Mouse (Mus musculus): ENCODE measurements around the gene Hectd4. TPM values are rescaled to one million over a fixed set of nuclear protein-coding genes. Genes with fewer than 3 reads are reported as not detected.
"Not testable (repeated sequence)": the region's sequence is repeated elsewhere in the genome, so short reads cannot be mapped to it uniquely, and the experiment has no call there.

Hectd4 gene
- total and polyA plus RNA-seq, 3 experiments, result 2.1 to 7.8 (median 6.0) TPM

GRCm38 (mm10) chr5:121374790-121375189 is 154.8 kb downstream of the Hectd4 start:
- no peak overlapping the region for H3K27ac ChIP-seq (ENCODE audit: insufficient read depth, low read depth)
- H3K79me2 ChIP-seq (replicated peaks; ENCODE audit: control insufficient read depth, extremely low read depth, insufficient read depth, poor library complexity, severe bottlenecking), result no peaks in the 10 kb centered on the region
- H3K9me3 ChIP-seq (replicated peaks; ENCODE audit: low read length), result no peaks in the 10 kb centered on the region
- in situ Hi-C loops (cut with MboI; ENCODE audit: low pct_ligation_motif_present, low pct_unique_long_range_greater_than_20kb, low sequenced_read_pairs), result loop anchor here (10.0 kb wide), 1 partner anchor 170 kb away; the partner anchor contains the start of gene Rpl6
- H3K4me3 ChIP-seq (replicated peaks in 1 of 3; ENCODE audit: low read depth in 2 of 3, low read length in 2 of 3, poor library complexity in 1 of 3), result no peak overlapping the region
- no peaks in the 10 kb centered on the region for H3K4me1 ChIP-seq (ENCODE audit: control insufficient read depth in 1 of 2, insufficient read depth in 2 of 2)
- no peak overlapping the region for H3K4me2 ChIP-seq (ENCODE audit: insufficient read depth, low read depth, poor library complexity, severe bottlenecking)
- H3K9ac ChIP-seq (ENCODE audit: insufficient read depth, low read depth), result no peak overlapping the region
- peaks cover 76 to 89% of the 10 kb centered on the region in 2 experiments for H3K36me3 ChIP-seq (replicated peaks in 1 of 2; ENCODE audit: control insufficient read depth in 1 of 2, insufficient read depth in 1 of 2, low read length in 1 of 2)
- no peaks in the 10 kb centered on the region for H3K27me3 ChIP-seq (replicated peaks)
- dilution Hi-C loops (cut with MboI; ENCODE audit: extremely low pct_ligation_motif_present, extremely low pct_unique_long_range_greater_than_20kb, low sequenced_read_pairs), result no loop called here
- no peak for TF ChIP-seq POLR2A (IDR thresholded peaks at IDR 0.05; ENCODE audit: low read depth, low read length)
- DNase-seq (ENCODE audit: extremely low read depth), result no peak

GRCm38 (mm10) chr5:121376972-121377371 is 157.0 kb downstream of the Hectd4 start:
- H3K27ac ChIP-seq (ENCODE audit: insufficient read depth, low read depth); H3K9me3 ChIP-seq (replicated peaks; ENCODE audit: low read length); H3K4me1 ChIP-seq (ENCODE audit: control insufficient read depth in 1 of 2, insufficient read depth in 2 of 2); H3K4me3 ChIP-seq (replicated peaks in 1 of 3; ENCODE audit: low read depth in 2 of 3, low read length in 2 of 3, poor library complexity in 1 of 3); H3K9ac ChIP-seq (ENCODE audit: insufficient read depth, low read depth); dilution Hi-C loops (cut with MboI; ENCODE audit: extremely low pct_ligation_motif_present, extremely low pct_unique_long_range_greater_than_20kb, low sequenced_read_pairs); H3K27me3 ChIP-seq (replicated peaks); H3K4me2 ChIP-seq (ENCODE audit: insufficient read depth, low read depth, poor library complexity, severe bottlenecking); H3K79me2 ChIP-seq (replicated peaks; ENCODE audit: control insufficient read depth, extremely low read depth, insufficient read depth, poor library complexity, severe bottlenecking): not testable (repeated sequence)
- in situ Hi-C loops (cut with MboI; ENCODE audit: low pct_ligation_motif_present, low pct_unique_long_range_greater_than_20kb, low sequenced_read_pairs), result loop anchor here (10.0 kb wide), 1 partner anchor 172 kb away; the partner anchor contains the start of gene Rpl6
- peaks cover 84 to 90% of the 10 kb centered on the region in 2 experiments for H3K36me3 ChIP-seq (replicated peaks in 1 of 2; ENCODE audit: control insufficient read depth in 1 of 2, insufficient read depth in 1 of 2, low read length in 1 of 2)
- DNase-seq (ENCODE audit: extremely low read depth), result peak; percentile 60
- peak in 1 of 2 experiments; percentile 70; a peak in 2 of 4 replicates for TF ChIP-seq CTCF (conservative IDR thresholded peaks at IDR 0.05 in 1 of 2, IDR thresholded peaks at IDR 0.05 in 1 of 2; ENCODE audit: low read depth in 2 of 2, low read length in 2 of 2)
- TF ChIP-seq ZNF384 (IDR thresholded peaks at IDR 0.05; ENCODE audit: low read depth, low read length), result peak; percentile 88
- TF ChIP-seq RAD21 (IDR thresholded peaks at IDR 0.05; ENCODE audit: low read depth, low read length), result peak; percentile 24
- 0 out of 2 replicates have a peak, but pooled peaks have one; percentile 41 for TF ChIP-seq MAX (IDR thresholded peaks at IDR 0.05; ENCODE audit: low read length)
- peak; percentile 65; the same call in 1 of the 2 replicates for TF ChIP-seq MYC (IDR thresholded peaks at IDR 0.05; ENCODE audit: low read depth, low read length)
- TF ChIP-seq SMC3 (IDR thresholded peaks at IDR 0.05; ENCODE audit: low read depth, low read length), result peak; percentile 31; the same call in 1 of the 2 replicates

- no peak overlapping the region for H3K4me2 ChIP-seq (ENCODE audit: insufficient read depth, low read depth, poor library complexity, severe bottlenecking)
- H3K4me3 ChIP-seq (replicated peaks in 1 of 3; ENCODE audit: low read depth in 2 of 3, low read length in 2 of 3, poor library complexity in 1 of 3), result no peak overlapping the region
- H3K9me3 ChIP-seq (replicated peaks; ENCODE audit: low read length), result peaks cover 7% of the 10 kb centered on the region
- H3K79me2 ChIP-seq (replicated peaks; ENCODE audit: control insufficient read depth, extremely low read depth, insufficient read depth, poor library complexity, severe bottlenecking), result peaks cover 12% of the 10 kb centered on the region
- DNase-seq (ENCODE audit: extremely low read depth), result no peak
- H3K9ac ChIP-seq (ENCODE audit: insufficient read depth, low read depth), result no peak overlapping the region
- in situ Hi-C loops (cut with MboI; ENCODE audit: low pct_ligation_motif_present, low pct_unique_long_range_greater_than_20kb, low sequenced_read_pairs) (loop anchor here (10.0 kb wide), 1 partner anchor 174 kb away; the partner anchor contains the start of gene Rpl6), dilution Hi-C loops (cut with MboI; ENCODE audit: extremely low pct_ligation_motif_present, extremely low pct_unique_long_range_greater_than_20kb, low sequenced_read_pairs) (no loop called here)
- H3K36me3 ChIP-seq (replicated peaks in 1 of 2; ENCODE audit: control insufficient read depth in 1 of 2, insufficient read depth in 1 of 2, low read length in 1 of 2), result peaks cover 70 to 84% of the 10 kb centered on the region in 2 experiments
- H3K27me3 ChIP-seq (replicated peaks), result no peaks in the 10 kb centered on the region
- TF ChIP-seq UBTF (IDR thresholded peaks at IDR 0.05; ENCODE audit: low read depth, low read length), result no peak
- no peak for TF ChIP-seq ETS1 (conservative IDR thresholded peaks at IDR 0.05; ENCODE audit: low read depth, low read length)
- no peak for TF ChIP-seq MEF2A (IDR thresholded peaks at IDR 0.05; ENCODE audit: borderline replicate concordance, low read depth, low read length)
- no peak for TF ChIP-seq MAX (IDR thresholded peaks at IDR 0.05; ENCODE audit: low read length)
- no peak for TF ChIP-seq EP300 (IDR thresholded peaks at IDR 0.05; ENCODE audit: low read length)
- peaks cover 11 to 24% of the 10 kb centered on the region in 2 experiments for H3K4me1 ChIP-seq (ENCODE audit: control insufficient read depth in 1 of 2, insufficient read depth in 2 of 2)
- H3K27ac ChIP-seq (ENCODE audit: insufficient read depth, low read depth), result no peak overlapping the region
These were observed 158.7 kb downstream of the Hectd4 start for GRCm38 (mm10) chr5:121378678-121379256.
